Mouse (Mus musculus): ENCODE data around the gene Pum2. TPM values are rescaled to one million over a fixed set of nuclear protein-coding genes. Genes with fewer than 3 reads are reported as not detected.

Gene Pum2
- polyA plus RNA-seq, 1 experiment from 2014 or later: 51.1 TPM

- no peaks in the 10 kb centered on the region for H3K36me3 ChIP-seq (replicated peaks)
- no peak overlapping the region for H3K27ac ChIP-seq
- no peak overlapping the region for H3K9ac ChIP-seq
- WGBS: 93% methylated on average over 12 of the region's 12 CpGs
- H3K4me2 ChIP-seq: no peak overlapping the region
- no peak overlapping the region for H3K4me3 ChIP-seq
- ATAC-seq (replicated peaks): no peak
- H3K27me3 ChIP-seq (replicated peaks): no peaks in the 10 kb centered on the region
- H3K4me1 ChIP-seq: no peaks in the 10 kb centered on the region
- H3K9me3 ChIP-seq: no peaks in the 10 kb centered on the region
Measured at GRCm38 (mm10) chr12:8786984-8787730, 113.2 kb downstream of the Pum2 start.

GRCm38 (mm10) chr12:8788469-8788868, 114.5 kb downstream of the Pum2 start:
- Histone ChIP-seq H3K4me1 (no peaks in the 10 kb centered on the region), H3K4me3 (no peak overlapping the region), H3K4me2 (no peak overlapping the region), H3K36me3 (replicated peaks) (no peaks in the 10 kb centered on the region), H3K27me3 (replicated peaks) (no peaks in the 10 kb centered on the region), H3K9ac (no peak overlapping the region), H3K9me3 (no peaks in the 10 kb centered on the region), H3K27ac (no peak overlapping the region)
- no peak for ATAC-seq (replicated peaks)
- 29% methylated on average over 3 of the region's 3 CpGs for WGBS

DNA sequence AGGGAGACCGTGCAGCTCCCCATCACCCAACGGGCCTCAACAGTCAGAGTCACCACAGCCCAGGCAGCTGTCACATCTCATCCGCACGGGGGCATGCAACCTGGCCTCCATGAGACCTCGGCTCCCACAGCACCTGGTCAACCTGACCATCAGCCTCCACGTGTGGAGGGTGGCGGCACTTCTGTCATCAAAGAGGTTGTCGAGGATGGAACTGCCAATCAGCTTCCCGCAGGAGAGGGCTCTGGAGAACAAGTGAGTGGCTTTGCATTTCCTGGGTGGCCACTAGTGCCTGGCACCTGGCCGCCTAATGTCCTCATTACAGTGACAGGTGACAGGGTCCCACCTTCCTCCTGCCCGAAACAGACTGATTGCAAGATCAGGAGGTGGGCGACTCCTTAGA, 116.7 kb downstream of the Pum2 start:
- no peaks in the 10 kb centered on the region for H3K36me3 ChIP-seq (replicated peaks)
- H3K4me1 ChIP-seq: no peaks in the 10 kb centered on the region
- H3K4me2 ChIP-seq: no peak overlapping the region
- ATAC-seq (replicated peaks): no peak
- H3K9ac ChIP-seq: no peak overlapping the region
- H3K27me3 ChIP-seq (replicated peaks): no peaks in the 10 kb centered on the region
- WGBS: 95% methylated on average over 12 of the region's 12 CpGs
- no peak overlapping the region for H3K27ac ChIP-seq
- no peaks in the 10 kb centered on the region for H3K9me3 ChIP-seq
- H3K4me3 ChIP-seq: no peak overlapping the region

DNA sequence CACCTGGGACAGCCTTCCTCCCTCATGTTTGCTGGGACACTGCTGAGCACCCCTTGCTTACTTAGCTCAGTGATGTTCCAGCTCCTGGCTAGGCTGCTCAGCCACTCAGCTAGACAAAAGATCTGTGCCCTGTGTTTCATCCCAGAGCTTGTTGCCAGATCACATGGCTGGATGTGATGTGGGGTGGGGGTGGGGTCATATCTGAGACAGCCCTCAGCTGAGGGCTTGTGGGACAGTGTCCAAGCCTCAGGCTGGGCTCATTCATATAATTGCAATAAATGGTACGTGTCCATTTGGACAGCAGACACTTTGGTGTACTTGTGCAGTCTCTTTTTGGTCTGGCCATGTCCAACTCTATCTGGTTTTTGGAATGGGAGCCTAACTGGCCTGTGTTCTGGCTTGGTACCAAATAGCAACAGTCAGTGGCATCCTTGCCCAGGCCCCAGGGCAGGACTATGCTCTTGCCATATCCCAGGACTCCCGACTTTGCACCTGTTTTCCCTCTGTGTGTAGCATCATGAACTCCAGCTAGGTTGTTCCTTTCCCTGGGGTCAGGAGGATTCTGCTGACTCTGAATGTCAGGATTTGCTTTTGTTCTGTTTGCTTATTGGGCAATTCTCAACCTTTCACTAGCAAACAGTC, 119.6 kb downstream of the Pum2 start:
- no peak overlapping the region for H3K27ac ChIP-seq
- H3K4me2 ChIP-seq: no peak overlapping the region
- H3K9me3 ChIP-seq: no peaks in the 10 kb centered on the region
- H3K36me3 ChIP-seq (replicated peaks): no peaks in the 10 kb centered on the region
- no peak overlapping the region for H3K4me3 ChIP-seq
- 96% methylated on average over 2 of the region's 2 CpGs for WGBS
- H3K4me1 ChIP-seq: no peaks in the 10 kb centered on the region
- H3K27me3 ChIP-seq (replicated peaks): no peaks in the 10 kb centered on the region
- ATAC-seq (replicated peaks): no peak
- H3K9ac ChIP-seq: no peak overlapping the region

DNA sequence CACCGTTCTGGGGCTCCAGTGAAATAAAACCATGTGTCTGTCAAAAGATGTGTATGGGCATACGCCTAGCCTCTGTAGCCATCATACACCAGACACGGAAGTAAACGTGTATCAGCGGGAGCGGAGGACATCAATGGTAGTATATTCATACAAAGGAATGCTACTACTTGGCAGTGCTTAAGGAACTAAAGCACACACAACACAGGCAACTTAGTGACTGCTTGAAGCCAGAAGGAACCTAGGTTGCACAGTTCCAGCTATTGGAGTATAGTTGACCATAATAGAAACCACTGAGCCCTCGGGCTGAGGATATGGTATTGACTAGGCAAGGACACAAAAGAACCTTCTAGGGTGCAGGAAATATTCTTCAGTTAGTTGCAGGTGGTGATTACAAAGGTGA, 124.0 kb downstream of the Pum2 start:
- Histone ChIP-seq H3K27me3 (replicated peaks) (no peaks in the 10 kb centered on the region), H3K9me3 (no peaks in the 10 kb centered on the region), H3K27ac (no peak overlapping the region), H3K9ac (no peak overlapping the region), H3K36me3 (replicated peaks) (no peaks in the 10 kb centered on the region), H3K4me2 (no peak overlapping the region), H3K4me3 (no peak overlapping the region), H3K4me1 (no peaks in the 10 kb centered on the region)
- WGBS: 92% methylated on average over 7 of the region's 7 CpGs
- no peak for ATAC-seq (replicated peaks)

DNA sequence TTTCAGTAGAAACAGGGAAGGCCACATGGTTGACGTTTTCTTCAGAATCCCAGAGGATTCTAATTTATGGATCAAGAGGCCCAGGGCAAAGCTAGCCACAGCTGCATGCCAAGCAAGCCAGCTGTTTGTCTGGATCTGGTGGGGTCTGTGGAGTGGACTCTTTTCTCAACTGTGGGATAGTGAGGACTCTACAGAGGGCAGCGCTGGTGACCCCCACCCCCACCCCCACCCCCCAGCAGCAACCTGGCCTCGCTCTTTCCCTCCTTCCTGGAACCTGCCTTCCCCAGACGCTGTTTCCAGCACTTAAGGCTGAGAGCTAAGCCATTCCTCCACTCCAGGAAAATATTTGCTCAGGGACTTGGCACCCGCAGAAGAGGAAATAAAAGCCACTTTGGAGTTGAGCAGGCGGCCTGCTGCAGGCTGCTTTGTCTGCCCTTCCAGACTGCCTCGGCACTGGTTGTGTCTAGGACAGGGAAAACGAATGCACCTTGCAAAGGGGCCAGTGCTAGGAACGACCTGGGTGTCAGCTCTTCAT, 124.6 kb downstream of the Pum2 start:
- H3K4me1 ChIP-seq: no peaks in the 10 kb centered on the region
- H3K27ac ChIP-seq: no peak overlapping the region
- H3K27me3 ChIP-seq (replicated peaks): no peaks in the 10 kb centered on the region
- H3K36me3 ChIP-seq (replicated peaks): no peaks in the 10 kb centered on the region
- H3K4me3 ChIP-seq: no peak overlapping the region
- H3K9ac ChIP-seq: no peak overlapping the region
- H3K9me3 ChIP-seq: no peaks in the 10 kb centered on the region
- no peak overlapping the region for H3K4me2 ChIP-seq
- 63% methylated on average over 9 of the region's 9 CpGs for WGBS
- no peak for ATAC-seq (replicated peaks)

Other genes starting within 250 kb of the Pum2 start
- 83.3 and 95.1 TPM in 2 replicates for gene Rhob, start 174.1 kb upstream of the Pum2 start, polyA plus RNA-seq (2015; fragmentation: Nextera tagmentation; extraction: Ambion mirVana)
- gene Slc7a15, start 75.1 kb upstream of the Pum2 start, polyA plus RNA-seq (2015; fragmentation: Nextera tagmentation; extraction: Ambion mirVana): not detected in 2 replicates
- gene Sdc1, start 97.2 kb downstream of the Pum2 start, polyA plus RNA-seq (2015; fragmentation: Nextera tagmentation; extraction: Ambion mirVana): 19.1 and 21.3 TPM in 2 replicates
- gene Laptm4a, start 247.5 kb downstream of the Pum2 start, polyA plus RNA-seq (2015; fragmentation: Nextera tagmentation; extraction: Ambion mirVana): 171 and 181 TPM in 2 replicates